Mouse (Mus musculus) limb, embryonic 10.5 days (tissue): ENCODE measurements around the gene Parvb. TPM values are rescaled to one million over a fixed set of nuclear protein-coding genes. Genes with fewer than 3 reads are reported as not detected.

Experiments used
- DNase-seq: peaks from one replicate; pipeline ENCODE4 v3.0.0-alpha.2; 2017; ENCODE audit warnings: low spot score
- H3K27ac ChIP-seq: fragments of 300-500 bp; sonication (generic); 2 replicates; pipeline ENCODE4 v1.5.1; 2016; ENCODE audit warnings: mild to moderate bottlenecking
- H3K27me3 ChIP-seq: fragments of 300-500 bp; sonication (generic); 2 replicates; pipeline ENCODE4 v1.6.1; 2016; ENCODE audit warnings: low read depth, mild to moderate bottlenecking; ENCODE audit not compliant: poor library complexity, severe bottlenecking
- H3K36me3 ChIP-seq: fragments of 300-500 bp; sonication (generic); 2 replicates; pipeline ENCODE4 v1.6.1; 2016; ENCODE audit warnings: mild to moderate bottlenecking, moderate library complexity
- H3K4me1 ChIP-seq: fragments of 300-500 bp; sonication (generic); 2 replicates; pipeline ENCODE4 v1.6.1; 2016
- H3K4me3 ChIP-seq: fragments of 300-500 bp; sonication (generic); 2 replicates; pipeline ENCODE4 v1.5.1; 2016; ENCODE audit warnings: mild to moderate bottlenecking, moderate library complexity
- H3K9me3 ChIP-seq: fragments of 300-500 bp; sonication (generic); replicated peaks from 2 replicates; pipeline ENCODE4 v1.6.1; 2016; ENCODE audit warnings: mild to moderate bottlenecking
- WGBS: fragments of 180-500 bp; shearing (Covaris S2); methylation state at CpG from one replicate; pipeline ENCODE4 v1.1.7; 2016; 5-methylcytosine and 5-hydroxymethylcytosine counted together
- polyA plus RNA-seq: library from polyadenylated mRNA; unstranded; fragments of >200 nt; fragmentation: Nextera tagmentation; extraction: Ambion mirVana; gene quantifications from 2 replicates; pipeline ENCODE4 v1.2.1, GENCODE M21; 2016

Parvb gene
- polyA plus RNA-seq, 1 experiment from 2014 or later = 9.0 TPM

- H3K27ac ChIP-seq = no peak overlapping the region
- 75% methylated on average over 11 of the region's 11 CpGs for WGBS
- H3K27me3 ChIP-seq = peaks cover 5% of the 10 kb centered on the region; the same call in 1 of the 2 replicates
- H3K36me3 ChIP-seq = peaks cover 23% of the 10 kb centered on the region
- no peak for DNase-seq
- no peaks in the 10 kb centered on the region for H3K9me3 ChIP-seq
- H3K4me1 ChIP-seq = peaks cover 40% of the 10 kb centered on the region
- no peak overlapping the region for H3K4me3 ChIP-seq
These were observed 78.4 kb downstream of the Parvb start for GRCm38 (mm10) chr15:84310271-84310670.

- Histone ChIP-seq H3K36me3 (peaks cover 17% of the 10 kb centered on the region), H3K27me3 (peaks cover 5% of the 10 kb centered on the region; the same call in 1 of the 2 replicates), H3K4me1 (peaks cover 51% of the 10 kb centered on the region), H3K9me3 (no peaks in the 10 kb centered on the region), H3K27ac (no peak overlapping the region), H3K4me3 (no peak overlapping the region)
- DNase-seq = no peak
- WGBS = 87% methylated on average over 9 of the region's 9 CpGs
These were observed 79.6 kb downstream of the Parvb start for GRCm38 (mm10) chr15:84311295-84312085.

GRCm38 (mm10) chr15:84312878-84313565 is 81.2 kb downstream of the Parvb start:
- Histone ChIP-seq H3K4me3 (no peak overlapping the region), H3K4me1 (peaks cover 51% of the 10 kb centered on the region), H3K9me3 (no peaks in the 10 kb centered on the region), H3K27ac (peak overlapping the region; percentile 67), H3K27me3 (peaks cover 5% of the 10 kb centered on the region; the same call in 1 of the 2 replicates), H3K36me3 (peaks cover 3% of the 10 kb centered on the region)
- no peak for DNase-seq
- 48% methylated on average over 10 of the region's 10 CpGs for WGBS

DNA sequence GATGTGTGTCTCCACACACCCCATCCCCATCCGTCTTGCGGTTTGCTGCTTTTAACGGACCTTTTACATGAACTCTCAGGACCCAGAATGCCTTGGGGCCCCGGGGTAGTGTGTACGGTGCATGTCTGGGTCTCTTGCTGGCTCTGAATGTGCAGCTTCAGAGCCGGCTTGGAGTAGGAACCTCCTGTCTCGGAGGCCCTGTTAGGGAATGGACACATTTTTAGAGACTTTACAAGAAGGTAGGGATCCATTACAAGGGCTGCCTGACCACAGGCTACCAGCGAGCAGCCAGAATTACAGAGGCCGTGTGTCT is 81.7 kb downstream of the Parvb start:
- H3K27ac ChIP-seq = peak overlapping the region; percentile 67
- H3K4me1 ChIP-seq = peaks cover 51% of the 10 kb centered on the region

GRCm38 (mm10) chr15:84314420-84315080 is 82.7 kb downstream of the Parvb start:
- Histone ChIP-seq H3K27me3 (peaks cover 5% of the 10 kb centered on the region; the same call in 1 of the 2 replicates), H3K36me3 (peaks cover 3% of the 10 kb centered on the region), H3K4me1 (peaks cover 51% of the 10 kb centered on the region), H3K4me3 (no peak overlapping the region; the same call in 1 of the 2 replicates), H3K27ac (peak overlapping the region; percentile 67), H3K9me3 (no peaks in the 10 kb centered on the region)
- 19% methylated on average over 18 of the region's 18 CpGs for WGBS
- DNase-seq = no peak

More for the DNA sequence above, 81.7 kb downstream of the Parvb start:
- DNase-seq = no peak
- Histone ChIP-seq H3K36me3 (peaks cover 3% of the 10 kb centered on the region), H3K9me3 (no peaks in the 10 kb centered on the region), H3K27me3 (peaks cover 5% of the 10 kb centered on the region; the same call in 1 of the 2 replicates), H3K4me3 (0 out of 2 replicates have a peak overlapping the region, but pooled peaks have one; percentile 6)
- WGBS = 24% methylated on average over 9 of the region's 9 CpGs

GRCm38 (mm10) chr15:84315276-84316046 is 83.6 kb downstream of the Parvb start:
- 50% methylated on average over 15 of the region's 15 CpGs for WGBS
- no peak for DNase-seq
- H3K4me1 ChIP-seq = peaks cover 58% of the 10 kb centered on the region
- H3K36me3 ChIP-seq = peaks cover 3% of the 10 kb centered on the region
- no peak overlapping the region for H3K4me3 ChIP-seq
- peaks cover 5% of the 10 kb centered on the region; the same call in 1 of the 2 replicates for H3K27me3 ChIP-seq
- H3K9me3 ChIP-seq = no peaks in the 10 kb centered on the region
- H3K27ac ChIP-seq = peak overlapping the region; percentile 67

- Histone ChIP-seq H3K4me3 (no peak overlapping the region), H3K36me3 (no peaks in the 10 kb centered on the region; the same call in 1 of the 2 replicates), H3K27ac (no peak overlapping the region), H3K27me3 (no peaks in the 10 kb centered on the region), H3K4me1 (peaks cover 43% of the 10 kb centered on the region), H3K9me3 (no peaks in the 10 kb centered on the region)
- no peak for DNase-seq
- 93% methylated on average over 4 of the region's 4 CpGs for WGBS
These were observed 87.5 kb downstream of the Parvb start for GRCm38 (mm10) chr15:84319393-84319792.

GRCm38 (mm10) chr15:84321544-84322174 is 89.8 kb downstream of the Parvb start:
- H3K9me3 ChIP-seq = no peaks in the 10 kb centered on the region
- H3K27ac ChIP-seq = no peak overlapping the region
- H3K36me3 ChIP-seq = no peaks in the 10 kb centered on the region; the same call in 1 of the 2 replicates
- WGBS = 76% methylated on average over 8 of the region's 8 CpGs
- H3K27me3 ChIP-seq = no peaks in the 10 kb centered on the region
- DNase-seq = no peak
- no peak overlapping the region for H3K4me3 ChIP-seq
- H3K4me1 ChIP-seq = peaks cover 35% of the 10 kb centered on the region

DNA sequence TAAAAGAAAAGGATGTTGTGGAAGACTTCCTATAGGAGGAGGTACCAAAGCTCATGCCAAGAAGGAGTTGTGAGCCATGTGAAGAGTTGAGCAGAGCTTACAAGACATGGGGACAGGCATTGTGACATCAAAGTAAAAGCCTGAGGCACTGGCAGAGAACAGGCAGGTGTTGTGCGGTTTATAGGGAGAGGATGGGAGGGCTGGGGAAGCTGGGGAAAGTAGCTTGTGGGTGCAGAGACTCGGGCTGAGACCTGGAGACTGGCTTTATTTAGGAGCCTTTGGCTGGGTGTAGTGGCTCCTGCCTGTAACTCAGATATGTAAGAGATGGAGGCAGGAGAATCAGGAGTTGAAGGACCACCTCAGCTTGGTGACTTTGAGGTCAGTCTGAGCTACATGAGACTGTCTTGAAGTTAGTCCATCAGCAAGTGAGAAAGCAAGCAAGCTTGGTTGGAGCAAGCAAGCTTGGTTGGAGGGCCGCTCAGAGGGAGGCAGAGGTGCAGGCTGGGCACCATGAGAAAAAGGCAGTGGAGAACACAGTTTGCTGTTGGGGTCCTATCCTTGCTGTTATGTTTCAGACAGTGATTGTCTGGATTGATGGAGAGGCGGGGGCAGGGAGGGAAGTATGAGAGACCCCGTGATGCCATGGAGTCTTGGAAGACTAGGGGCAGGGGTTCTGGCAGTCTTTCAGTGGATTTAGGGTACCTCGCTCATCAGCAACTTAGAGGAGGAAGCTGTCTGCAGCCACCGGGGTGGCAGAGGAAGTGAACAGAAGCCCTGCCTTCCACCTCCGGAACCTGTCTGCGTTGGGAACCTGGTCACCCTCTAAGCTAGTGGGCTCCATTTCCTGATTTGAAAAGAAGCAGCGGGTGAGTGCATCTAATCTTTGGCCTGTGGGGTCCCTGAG is 92.4 kb downstream of the Parvb start, which contains the start of gene Parvg:
Gene Parvg (plus strand): TSS at position 61 of the 904 bp plus-strand sequence.
- Histone ChIP-seq H3K4me3 (no peak within 1 kb of the TSS), H3K4me1 (peaks cover 40% of the 10 kb centered on the region), H3K36me3 (no peaks in the 10 kb centered on the region), H3K27me3 (no peaks in the 10 kb centered on the region), H3K27ac (no peak within 1 kb of the TSS), H3K9me3 (no peaks in the 10 kb centered on the region)
- no peak for DNase-seq
- WGBS = 80% methylated on average over 10 of the region's 10 CpGs

- H3K4me1 ChIP-seq = peaks cover 37% of the 10 kb centered on the region
- no peaks in the 10 kb centered on the region for H3K36me3 ChIP-seq
- H3K27me3 ChIP-seq = no peaks in the 10 kb centered on the region
- WGBS = 80% methylated on average over 8 of the region's 8 CpGs
- no peak overlapping the region for H3K4me3 ChIP-seq
- no peak overlapping the region for H3K27ac ChIP-seq
- no peak for DNase-seq
- no peaks in the 10 kb centered on the region for H3K9me3 ChIP-seq
These were observed 93.2 kb downstream of the Parvb start for GRCm38 (mm10) chr15:84324870-84325553.

DNA sequence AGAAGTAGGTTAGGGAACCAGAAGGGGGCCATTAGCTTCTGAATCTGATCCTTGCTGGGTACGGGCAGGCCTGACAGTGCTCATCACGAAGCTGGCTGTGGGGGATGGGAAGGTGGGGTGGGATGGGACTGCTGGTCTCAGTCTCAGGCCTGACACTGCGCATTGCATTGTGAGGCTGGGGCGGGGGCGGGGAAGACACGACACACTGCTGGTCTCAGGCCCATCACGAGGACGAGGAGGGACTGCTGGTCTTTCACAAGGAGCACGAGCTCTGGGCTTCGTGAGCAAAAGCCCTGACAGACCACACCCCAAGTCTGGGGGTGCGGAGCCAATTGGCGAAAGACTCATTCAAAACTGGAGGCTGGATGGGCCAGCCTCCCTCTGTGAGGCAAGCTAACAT is 93.9 kb downstream of the Parvb start:
- H3K36me3 ChIP-seq = no peaks in the 10 kb centered on the region
- no peak overlapping the region for H3K27ac ChIP-seq
- no peaks in the 10 kb centered on the region for H3K27me3 ChIP-seq
- H3K4me3 ChIP-seq = no peak overlapping the region
- H3K4me1 ChIP-seq = peaks cover 30% of the 10 kb centered on the region
- 42% methylated on average over 12 of the region's 12 CpGs for WGBS
- H3K9me3 ChIP-seq = no peaks in the 10 kb centered on the region
- no peak for DNase-seq
